Mouse (Mus musculus) midbrain, embryonic 10.5 days (tissue): Measurements from ENCODE around the gene Hist1h1d. TPM values are rescaled to one million over a fixed set of nuclear protein-coding genes. Genes with fewer than 3 reads are reported as not detected.

Experiments
- DNase-seq: peaks from one replicate; pipeline ENCODE4 v3.0.0-alpha.2; 2017; ENCODE audit warnings: low spot score
- H3K27ac ChIP-seq: fragments of 300-500 bp; sonication (generic); replicated peaks from 2 replicates; pipeline ENCODE4 v1.5.1; 2016; ENCODE audit warnings: mild to moderate bottlenecking
- H3K27me3 ChIP-seq: fragments of 300-500 bp; sonication (generic); 2 replicates; pipeline ENCODE4 v1.6.1; 2016; ENCODE audit warnings: low read depth, mild to moderate bottlenecking; ENCODE audit not compliant: poor library complexity, severe bottlenecking
- H3K36me3 ChIP-seq: fragments of 300-500 bp; sonication (generic); 2 replicates; pipeline ENCODE4 v1.6.1; 2016; ENCODE audit warnings: mild to moderate bottlenecking, moderate library complexity
- H3K4me1 ChIP-seq: fragments of 300-500 bp; sonication (generic); 2 replicates; pipeline ENCODE4 v1.6.1; 2016
- H3K4me3 ChIP-seq: fragments of 300-500 bp; sonication (generic); 2 replicates; pipeline ENCODE4 v1.5.1; 2016; ENCODE audit warnings: mild to moderate bottlenecking, moderate library complexity
- H3K9me3 ChIP-seq: fragments of 300-500 bp; sonication (generic); replicated peaks from 2 replicates; pipeline ENCODE4 v1.6.1; 2016; ENCODE audit warnings: mild to moderate bottlenecking
- WGBS: fragments of 180-500 bp; shearing (Covaris S2); methylation state at CpG from one replicate; pipeline ENCODE4 v1.1.7; 2016; 5-methylcytosine and 5-hydroxymethylcytosine counted together
- polyA plus RNA-seq: library from polyadenylated mRNA; unstranded; fragments of >200 nt; fragmentation: Nextera tagmentation; extraction: Ambion mirVana; gene quantifications from 2 replicates; pipeline ENCODE4 v1.2.1, GENCODE M21; 2016

The Hist1h1d gene
- 0.58 and 0.63 TPM in 2 replicates for polyA plus RNA-seq

- peaks cover 44% of the 10 kb centered on the region for H3K4me1 ChIP-seq
- H3K4me3 ChIP-seq, result peak within 1 kb of the TSS; percentile 75
- H3K9me3 ChIP-seq, result no peaks in the 10 kb centered on the region
- no peaks in the 10 kb centered on the region for H3K36me3 ChIP-seq
- no peaks in the 10 kb centered on the region for H3K27me3 ChIP-seq
- DNase-seq, result no peak
- H3K27ac ChIP-seq, result peak within 1 kb of the TSS; percentile 98
Measured at GRCm38 (mm10) chr13:23552962-23553361, at the start of gene Hist1h1d. Gene Hist1h1d (plus strand): TSS chr13:23553262.

- H3K4me3 ChIP-seq, result peak overlapping the region; percentile 32
- WGBS, result under 1% methylated on average over 9 of the region's 9 CpGs
Measured at GRCm38 (mm10) chr13:23503797-23504196, 49.3 kb upstream of the Hist1h1d start.

GRCm38 (mm10) chr13:23505662-23506345, 47.3 kb upstream of the Hist1h1d start:
- no peaks in the 10 kb centered on the region for H3K27me3 ChIP-seq
- H3K36me3 ChIP-seq, result no peaks in the 10 kb centered on the region
- WGBS, result 2% methylated on average over 14 of the region's 14 CpGs
- peak; percentile 59 for DNase-seq
- peak overlapping the region; percentile 58 for H3K4me3 ChIP-seq
- no peaks in the 10 kb centered on the region for H3K9me3 ChIP-seq
- peak overlapping the region; percentile 75 for H3K27ac ChIP-seq
- H3K4me1 ChIP-seq, result peaks cover 54% of the 10 kb centered on the region

More at GRCm38 (mm10) chr13:23503797-23504196, 49.3 kb upstream of the Hist1h1d start:
- no peaks in the 10 kb centered on the region for H3K27me3 ChIP-seq
- no peaks in the 10 kb centered on the region for H3K9me3 ChIP-seq
- peak; percentile 59 for DNase-seq
- peaks cover 52% of the 10 kb centered on the region for H3K4me1 ChIP-seq
- H3K36me3 ChIP-seq, result no peaks in the 10 kb centered on the region
- no peak overlapping the region for H3K27ac ChIP-seq

GRCm38 (mm10) chr13:23506351-23506750, 46.7 kb upstream of the Hist1h1d start:
- no peaks in the 10 kb centered on the region for H3K9me3 ChIP-seq
- WGBS, result under 1% methylated on average over 13 of the region's 13 CpGs
- peak overlapping the region; percentile 75 for H3K27ac ChIP-seq
- H3K4me1 ChIP-seq, result peaks cover 56% of the 10 kb centered on the region
- DNase-seq, result peak; percentile 75
- no peaks in the 10 kb centered on the region for H3K36me3 ChIP-seq
- H3K4me3 ChIP-seq, result peak overlapping the region; percentile 58
- H3K27me3 ChIP-seq, result no peaks in the 10 kb centered on the region

GRCm38 (mm10) chr13:23506819-23507515, 46.1 kb upstream of the Hist1h1d start:
- peaks cover 50% of the 10 kb centered on the region for H3K4me1 ChIP-seq
- H3K27ac ChIP-seq, result no peak overlapping the region
- peak overlapping the region; percentile 58 for H3K4me3 ChIP-seq
- H3K36me3 ChIP-seq, result no peaks in the 10 kb centered on the region
- peak; percentile 57 for DNase-seq
- WGBS, result 10% methylated on average over 14 of the region's 14 CpGs
- no peaks in the 10 kb centered on the region for H3K27me3 ChIP-seq
- no peaks in the 10 kb centered on the region for H3K9me3 ChIP-seq

- Histone ChIP-seq H3K27ac (no peak overlapping the region), H3K9me3 (no peaks in the 10 kb centered on the region), H3K4me1 (peaks cover 34% of the 10 kb centered on the region), H3K36me3 (no peaks in the 10 kb centered on the region), H3K4me3 (no peak overlapping the region), H3K27me3 (no peaks in the 10 kb centered on the region)
- 47% methylated on average over 1 of the region's 1 CpGs for WGBS
- no peak for DNase-seq
Measured at GRCm38 (mm10) chr13:23510127-23510526, 42.9 kb upstream of the Hist1h1d start.

GRCm38 (mm10) chr13:23513517-23513916, 39.5 kb upstream of the Hist1h1d start:
- no peaks in the 10 kb centered on the region for H3K9me3 ChIP-seq
- no peaks in the 10 kb centered on the region for H3K27me3 ChIP-seq
- DNase-seq, result no peak
- H3K27ac ChIP-seq, result no peak overlapping the region
- H3K4me3 ChIP-seq, result no peak overlapping the region
- H3K36me3 ChIP-seq, result no peaks in the 10 kb centered on the region
- H3K4me1 ChIP-seq, result peaks cover 21% of the 10 kb centered on the region
- 87% methylated on average over 1 of the region's 1 CpGs for WGBS

- WGBS, result 66% methylated on average over 5 of the region's 5 CpGs
- H3K4me1 ChIP-seq, result peaks cover 22% of the 10 kb centered on the region
- no peaks in the 10 kb centered on the region for H3K9me3 ChIP-seq
- no peak for DNase-seq
- no peaks in the 10 kb centered on the region for H3K27me3 ChIP-seq
- H3K36me3 ChIP-seq, result no peaks in the 10 kb centered on the region
- H3K4me3 ChIP-seq, result 0 out of 2 replicates have a peak overlapping the region, but pooled peaks have one; percentile 0
- no peak overlapping the region for H3K27ac ChIP-seq
Measured at GRCm38 (mm10) chr13:23515281-23515680, 37.8 kb upstream of the Hist1h1d start.

GRCm38 (mm10) chr13:23515826-23516620, 37.0 kb upstream of the Hist1h1d start:
- Histone ChIP-seq H3K27me3 (no peaks in the 10 kb centered on the region), H3K4me1 (peaks cover 15% of the 10 kb centered on the region), H3K27ac (0 out of 2 replicates have a peak overlapping the region, but pooled peaks have one; percentile 35), H3K4me3 (peak overlapping the region; percentile 60), H3K9me3 (no peaks in the 10 kb centered on the region), H3K36me3 (no peaks in the 10 kb centered on the region)
- WGBS, result 55% methylated on average over 15 of the region's 15 CpGs
- DNase-seq, result no peak

GRCm38 (mm10) chr13:23516822-23517602, 36.0 kb upstream of the Hist1h1d start:
- Histone ChIP-seq H3K4me3 (peak overlapping the region; percentile 60), H3K4me1 (peaks cover 18% of the 10 kb centered on the region), H3K27me3 (no peaks in the 10 kb centered on the region), H3K9me3 (no peaks in the 10 kb centered on the region), H3K27ac (peak overlapping the region; percentile 23; the same call in 1 of the 2 replicates), H3K36me3 (no peaks in the 10 kb centered on the region)
- DNase-seq, result peak; percentile 61
- WGBS, result under 1% methylated on average over 19 of the region's 19 CpGs

- Histone ChIP-seq H3K9me3 (no peaks in the 10 kb centered on the region), H3K36me3 (no peaks in the 10 kb centered on the region), H3K4me3 (peak overlapping the region; percentile 60), H3K27ac (no peak overlapping the region), H3K4me1 (peaks cover 20% of the 10 kb centered on the region), H3K27me3 (no peaks in the 10 kb centered on the region)
- DNase-seq, result peak; percentile 84
- WGBS, result under 1% methylated on average over 27 of the region's 27 CpGs
Measured at GRCm38 (mm10) chr13:23517603-23518294, 35.3 kb upstream of the Hist1h1d start.
